Mouse (Mus musculus): ENCODE results near the gene Foxc1.

DNA sequence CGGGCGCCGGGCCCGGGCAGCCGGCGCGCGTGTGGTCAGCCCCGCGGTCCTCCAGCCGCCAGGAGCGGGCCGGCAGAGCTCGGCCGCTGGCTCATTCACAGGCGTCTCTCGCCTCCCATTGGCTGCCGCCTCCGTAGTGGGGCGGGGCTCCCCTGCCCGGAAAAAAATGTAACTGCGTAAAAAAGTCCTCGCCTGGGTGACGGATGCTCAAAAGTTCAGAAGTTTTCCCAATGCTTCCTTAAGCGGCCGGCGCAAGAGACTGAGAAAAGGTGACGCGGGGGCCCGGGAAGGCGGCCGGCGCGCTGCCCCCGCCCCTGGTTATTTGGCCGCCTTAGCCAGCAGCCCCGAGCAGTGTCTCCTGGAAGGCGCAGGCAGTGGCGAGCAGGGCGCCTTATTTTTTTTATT lies at the start of gene Foxc1:
- TF ChIP-seq CTCF (IDR thresholded peaks at IDR 0.05; ENCODE audit: low read depth) (no peak), EP300 (optimal IDR thresholded peaks at IDR 0.05) (no peak)

All from stomach, postnatal 0 days (tissue).